Mouse (Mus musculus): Measurements from ENCODE around the gene Gprasp2.
"Not testable (repeated sequence)": the region's sequence is repeated elsewhere in the genome, so short reads cannot be mapped to it uniquely, and the experiment has no call there.

The Gprasp2 gene

GRCm38 (mm10) chrX:135838521-135839360, at the start of gene Gprasp2:
Gene Gprasp2 (plus strand): TSS chrX:135839034.
- peak; percentile 8 to 41 for DNase-seq

- no peak for DNase-seq
Observed at GRCm38 (mm10) chrX:135791536-135791935, 47.3 kb upstream of the Gprasp2 start.

- DNase-seq = no peak
Observed at GRCm38 (mm10) chrX:135792326-135792725, 46.5 kb upstream of the Gprasp2 start.

GRCm38 (mm10) chrX:135795591-135796304, 43.1 kb upstream of the Gprasp2 start:
- peak; percentile 51 to 70 for DNase-seq

GRCm38 (mm10) chrX:135796305-135797211, 42.3 kb upstream of the Gprasp2 start:
- DNase-seq = not testable (repeated sequence)

- peak; percentile 32 to 69 for DNase-seq
Observed at GRCm38 (mm10) chrX:135797212-135797644, 41.6 kb upstream of the Gprasp2 start, which contains the start of gene Bhlhb9. Gene Bhlhb9 (plus strand): TSS chrX:135797594.

- DNase-seq = no peak
Observed at GRCm38 (mm10) chrX:135804149-135804548, 34.7 kb upstream of the Gprasp2 start.

GRCm38 (mm10) chrX:135805780-135806179, 33.1 kb upstream of the Gprasp2 start:
- DNase-seq = peak in 1 of 2 experiments; percentile 24

GRCm38 (mm10) chrX:135835896-135836295, 2.9 kb upstream of the Gprasp2 start:
- DNase-seq = not testable (repeated sequence)

GRCm38 (mm10) chrX:135837896-135838295, 938 bp upstream of the Gprasp2 start:
- no peak for DNase-seq

- peak in 1 of 2 experiments; percentile 40 for DNase-seq
Observed at GRCm38 (mm10) chrX:135839397-135840391, 860 bp downstream of the Gprasp2 start.

- DNase-seq = not testable (repeated sequence)
Observed at GRCm38 (mm10) chrX:135866806-135867205, 28.0 kb downstream of the Gprasp2 start.

GRCm38 (mm10) chrX:135876679-135877078, 37.8 kb downstream of the Gprasp2 start:
- DNase-seq = no peak

GRCm38 (mm10) chrX:135879626-135880025, 40.8 kb downstream of the Gprasp2 start:
- DNase-seq = no peak

- peak; percentile 81 to 89 for DNase-seq
Observed at GRCm38 (mm10) chrX:135885411-135886233, 46.8 kb downstream of the Gprasp2 start.

GRCm38 (mm10) chrX:135886234-135886585, 47.4 kb downstream of the Gprasp2 start:
- DNase-seq = no peak

Measured in lung, postnatal 4 days (tissue).